Mouse (Mus musculus) MEL (cell line): ENCODE measurements around the gene Arsb. TPM values are rescaled to one million over a fixed set of nuclear protein-coding genes. Genes with fewer than 3 reads are reported as not detected.

Experiments used
- DNase-seq: peaks from one replicate; pipeline ENCODE4 v3.0.0; 2011; ENCODE audit warnings: low read depth, low spot score
- H3K27ac ChIP-seq: 2 replicates; pipeline ENCODE4 v1.5.1; 2012; ENCODE audit warnings: low read depth, mild to moderate bottlenecking, control low read depth, low read length, moderate library complexity; ENCODE audit not compliant: control insufficient read depth
- H3K27me3 ChIP-seq, 2 experiments: fragments of 150-350 bp in 1 of 2; sonication (generic) in 1 of 2; 2 replicates each; pipeline ENCODE4 v1.6.1; 2012; ENCODE audit warnings: low read length in 2 of 2, mild to moderate bottlenecking in 2 of 2, improper control_type of control experiment in 1 of 2, moderate library complexity in 1 of 2; ENCODE audit not compliant: insufficient read depth in 2 of 2, control insufficient read depth in 1 of 2
- H3K36me3 ChIP-seq, 2 experiments: 2 replicates each; pipeline ENCODE4 v1.6.1; 2012 to 2014; ENCODE audit warnings: low read length in 2 of 2, improper control_type of control experiment in 1 of 2, inconsistent platforms in 1 of 2, mild to moderate bottlenecking in 1 of 2; ENCODE audit not compliant: insufficient read depth in 2 of 2, control insufficient read depth in 1 of 2
- H3K4me1 ChIP-seq, 2 experiments: fragments of 150-350 bp in 1 of 2; sonication (generic) in 1 of 2; 2 replicates each; pipeline ENCODE4 v1.6.1; 2012; ENCODE audit warnings: low read length in 2 of 2, improper control_type of control experiment in 1 of 2, mild to moderate bottlenecking in 1 of 2; ENCODE audit not compliant: insufficient read depth in 2 of 2, control insufficient read depth in 1 of 2
- H3K4me3 ChIP-seq, 2 experiments: fragments of 150-350 bp in 1 of 2; sonication (generic) in 1 of 2; 2 replicates each; pipeline ENCODE4 v1.5.1; 2012; ENCODE audit warnings: low read depth in 2 of 2, low read length in 2 of 2, mild to moderate bottlenecking in 2 of 2, moderate library complexity in 2 of 2, control low read depth in 1 of 2, improper control_type of control experiment in 1 of 2; ENCODE audit not compliant: control insufficient read depth in 1 of 2, insufficient read depth in 1 of 2
- H3K79me2 ChIP-seq: 2 replicates; pipeline ENCODE4 v1.6.1; 2012; ENCODE audit warnings: mild to moderate bottlenecking, low read length, moderate library complexity; ENCODE audit not compliant: control insufficient read depth, poor library complexity, insufficient read depth
- H3K9ac ChIP-seq: 2 replicates; pipeline ENCODE4 v1.6.1; 2012; ENCODE audit warnings: low read depth, mild to moderate bottlenecking, control low read depth, low read length, moderate library complexity; ENCODE audit not compliant: control insufficient read depth, poor library complexity, severe bottlenecking
- H3K9me3 ChIP-seq: fragments of 150-350 bp; sonication (generic); replicated peaks from 2 replicates; pipeline ENCODE4 v1.6.1; 2012; ENCODE audit warnings: mild to moderate bottlenecking, low read length, improper control_type of control experiment, moderate library complexity; ENCODE audit not compliant: insufficient read depth
- BHLHE40 ChIP-seq: IDR thresholded peaks from 2 replicates; pipeline ENCODE4 v1.6.1; 2012; ENCODE audit warnings: low read depth, mild to moderate bottlenecking, inconsistent platforms, low read length, improper control_type of control experiment, borderline replicate concordance
- CHD2 ChIP-seq: IDR thresholded peaks from 2 replicates; pipeline ENCODE4 v1.6.1; 2011; ENCODE audit warnings: low read length, improper control_type of control experiment
- CTCF ChIP-seq, 3 experiments: IDR thresholded peaks in 2 of 3; conservative IDR thresholded peaks in 1 of 3; 2 replicates each; pipeline ENCODE4 v1.5.1; 2011 to 2012; ENCODE audit warnings: low read length in 3 of 3, low read depth in 2 of 3, mild to moderate bottlenecking in 2 of 3, improper control_type of control experiment in 1 of 3, inconsistent platforms in 1 of 3, mixed read lengths in 1 of 3, moderate library complexity in 1 of 3; ENCODE audit not compliant: control insufficient read depth in 1 of 3, insufficient read depth in 1 of 3, poor library complexity in 1 of 3, severe bottlenecking in 1 of 3
- ELF1 ChIP-seq: IDR thresholded peaks from 2 replicates; pipeline ENCODE4 v1.6.1; 2014; ENCODE audit warnings: low read depth, mild to moderate bottlenecking, inconsistent platforms, low read length, improper control_type of control experiment, moderate library complexity
- EP300 ChIP-seq, 2 experiments: IDR thresholded peaks; 2 replicates each; pipeline ENCODE4 v1.6.1; 2011; ENCODE audit warnings: improper control_type of control experiment in 2 of 2, low read length in 2 of 2, low read depth in 1 of 2, mild to moderate bottlenecking in 1 of 2
- GABPA ChIP-seq: IDR thresholded peaks from 2 replicates; pipeline ENCODE4 v1.6.1; 2012; ENCODE audit warnings: low read depth, mild to moderate bottlenecking, inconsistent platforms, low read length, improper control_type of control experiment, moderate library complexity
- GATA1 ChIP-seq: IDR thresholded peaks from 2 replicates; pipeline ENCODE4 v1.6.1; 2011; ENCODE audit warnings: low read depth, low read length, improper control_type of control experiment
- KAT2A ChIP-seq: conservative IDR thresholded peaks from 2 replicates; pipeline ENCODE4 v1.6.1; 2012; ENCODE audit warnings: low read depth, low read length, improper control_type of control experiment, inconsistent platforms
- MAFK ChIP-seq: IDR thresholded peaks from 2 replicates; pipeline ENCODE4 v1.6.1; 2011; ENCODE audit warnings: low read depth, mild to moderate bottlenecking, low read length, improper control_type of control experiment, borderline replicate concordance
- MAX ChIP-seq: IDR thresholded peaks from 2 replicates; pipeline ENCODE4 v1.6.1; 2011; ENCODE audit warnings: low read length, improper control_type of control experiment
- MYB ChIP-seq: IDR thresholded peaks from 2 replicates; pipeline ENCODE4 v1.6.1; 2011; ENCODE audit warnings: mild to moderate bottlenecking, low read depth, low read length, improper control_type of control experiment
- MYC ChIP-seq: IDR thresholded peaks from 2 replicates; pipeline ENCODE4 v1.6.1; 2011; ENCODE audit warnings: low read depth, mild to moderate bottlenecking, low read length, improper control_type of control experiment, moderate library complexity
- NELFE ChIP-seq: IDR thresholded peaks from 2 replicates; pipeline ENCODE4 v1.6.1; 2011; ENCODE audit warnings: low read depth, low read length, improper control_type of control experiment
- POLR2A ChIP-seq, 2 experiments: IDR thresholded peaks; 2 replicates each; pipeline ENCODE4 v1.6.1; 2011 to 2012; ENCODE audit warnings: low read length in 2 of 2, mild to moderate bottlenecking in 2 of 2, control low read depth in 1 of 2, improper control_type of control experiment in 1 of 2, low read depth in 1 of 2, moderate library complexity in 1 of 2; ENCODE audit not compliant: control insufficient read depth in 1 of 2, insufficient read depth in 1 of 2, poor library complexity in 1 of 2
- POLR2AphosphoS2 ChIP-seq: IDR thresholded peaks from 2 replicates; pipeline ENCODE4 v1.6.1; 2011; ENCODE audit warnings: low read length, improper control_type of control experiment
- POLR2AphosphoS5 ChIP-seq: IDR thresholded peaks from 2 replicates; pipeline ENCODE4 v1.6.1; 2012; ENCODE audit warnings: low read depth, borderline replicate concordance, mild to moderate bottlenecking, inconsistent platforms, low read length, moderate library complexity, mixed read lengths
- SIN3A ChIP-seq: IDR thresholded peaks from 2 replicates; pipeline ENCODE4 v1.6.1; 2012; ENCODE audit warnings: low read length, improper control_type of control experiment, inconsistent platforms
- SMC3 ChIP-seq: IDR thresholded peaks from 2 replicates; pipeline ENCODE4 v1.6.1; 2011; ENCODE audit warnings: low read depth, low read length, improper control_type of control experiment
- TAL1 ChIP-seq: IDR thresholded peaks from 2 replicates; pipeline ENCODE4 v1.6.1; 2012; ENCODE audit warnings: mild to moderate bottlenecking, inconsistent platforms, low read length, moderate library complexity, mixed read lengths
- TBP ChIP-seq: IDR thresholded peaks from 2 replicates; pipeline ENCODE4 v1.8.0; 2011; ENCODE audit warnings: low read depth, low read length, improper control_type of control experiment
- TCF12 ChIP-seq: IDR thresholded peaks from 2 replicates; pipeline ENCODE4 v1.6.1; 2014; ENCODE audit warnings: low read depth, mild to moderate bottlenecking, inconsistent platforms, low read length, improper control_type of control experiment, moderate library complexity
- USF2 ChIP-seq, 2 experiments: IDR thresholded peaks; 2 replicates each; pipeline ENCODE4 v1.6.1; 2011 to 2012; ENCODE audit warnings: improper control_type of control experiment in 2 of 2, low read length in 2 of 2, borderline replicate concordance in 1 of 2, inconsistent platforms in 1 of 2, low read depth in 1 of 2, mild to moderate bottlenecking in 1 of 2; ENCODE audit not compliant: insufficient read depth in 1 of 2
- ZKSCAN1 ChIP-seq: IDR thresholded peaks from 2 replicates; pipeline ENCODE4 v1.6.1; 2012; ENCODE audit warnings: low read depth, mild to moderate bottlenecking, inconsistent platforms, low read length, improper control_type of control experiment, moderate library complexity
- polyA plus RNA-seq, 2 experiments: library from polyadenylated mRNA; stranded (reverse) in 1 of 2; unstranded in 1 of 2; fragments of >175 nt in 1 of 2; fragments of >200 nt in 1 of 2; gene quantifications; 2 replicates each; pipeline versions ENCODE4 v1.2.1 to v1.2.4; 2012; ENCODE audit warnings: low replicate concordance in 2 of 2, low read depth in 1 of 2; ENCODE audit not compliant: insufficient read length in 2 of 2, insufficient read depth in 1 of 2, missing spikeins in 1 of 2
- total RNA-seq: library from RNA; depleted of rRNA; stranded (reverse); fragments of 300-350 nt; gene quantifications from 2 replicates; pipeline ENCODE4 v1.2.3, GENCODE M21; 2012

Arsb gene
- total and polyA plus RNA-seq, 3 experiments = 0.04 to 0.07 TPM; not detected in 1

DNA sequence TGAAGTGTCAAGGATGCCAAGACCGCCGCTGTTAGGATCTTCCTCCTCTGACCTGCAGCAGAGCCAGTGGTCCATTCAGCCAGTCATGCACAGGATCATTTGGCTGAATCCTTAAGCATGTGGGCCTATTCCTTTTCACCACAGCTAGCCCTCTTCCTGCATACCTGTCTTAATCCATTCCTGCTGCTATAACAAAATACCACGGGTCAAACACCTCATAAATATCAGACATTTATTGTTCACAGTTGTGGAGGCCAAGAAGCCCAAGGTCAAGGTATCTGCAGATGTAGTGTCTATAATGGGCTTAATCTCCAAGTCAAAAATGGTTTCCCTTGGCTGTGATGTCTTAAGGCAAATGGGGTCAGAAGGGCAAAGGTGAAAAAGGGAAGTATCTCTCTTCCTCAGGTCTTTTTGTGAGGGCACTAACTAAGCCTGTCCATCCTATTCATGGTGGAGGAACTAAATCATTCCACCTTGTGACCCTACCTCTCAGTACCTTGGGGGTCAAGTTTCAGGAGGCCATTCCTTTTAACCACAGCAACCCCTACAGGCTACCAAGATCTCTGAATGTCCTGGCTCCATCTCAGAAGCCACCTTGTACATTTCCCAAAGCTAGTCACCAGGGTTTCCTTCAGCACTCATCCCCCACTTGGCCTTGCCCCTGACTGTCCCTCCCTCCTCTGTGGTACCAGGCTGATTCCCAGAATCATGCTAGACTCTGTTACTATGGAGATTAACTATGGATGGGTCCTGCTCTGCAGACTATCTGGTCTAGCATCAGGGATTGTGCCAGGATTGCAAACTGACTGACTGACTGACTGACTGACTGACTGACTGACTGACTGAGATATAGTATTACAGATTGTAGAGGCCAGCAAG lies 128.2 kb downstream of the Arsb start:
- no peak overlapping the region for H3K27ac ChIP-seq
- no peak overlapping the region for H3K4me3 ChIP-seq
- H3K9ac ChIP-seq = no peak overlapping the region
- H3K9me3 ChIP-seq = no peaks in the 10 kb centered on the region
- no peaks in the 10 kb centered on the region for H3K27me3 ChIP-seq
- no peaks in the 10 kb centered on the region for H3K36me3 ChIP-seq
- DNase-seq = no peak
- H3K4me1 ChIP-seq = no peaks in the 10 kb centered on the region
- H3K79me2 ChIP-seq = no peaks in the 10 kb centered on the region
- TF ChIP-seq EP300 (IDR thresholded peaks at IDR 0.05; ENCODE audit: low read depth in 1 of 2, low read length in 2 of 2) (no peak), CHD2 (no peak), USF2 (IDR thresholded peaks at IDR 0.05; ENCODE audit: borderline replicate concordance in 1 of 2, insufficient read depth in 1 of 2, low read depth in 1 of 2, low read length in 2 of 2) (no peak), CTCF (IDR thresholded peaks at IDR 0.05 in 2 of 3, conservative IDR thresholded peaks at IDR 0.05 in 1 of 3; ENCODE audit: control insufficient read depth in 1 of 3, insufficient read depth in 1 of 3, low read depth in 2 of 3, low read length in 3 of 3, poor library complexity in 1 of 3, severe bottlenecking in 1 of 3) (no peak), SMC3 (no peak), MAFK (no peak), POLR2A (IDR thresholded peaks at IDR 0.05; ENCODE audit: control insufficient read depth in 1 of 2, insufficient read depth in 1 of 2, low read depth in 1 of 2, low read length in 2 of 2, poor library complexity in 1 of 2) (no peak), TAL1 (no peak), GATA1 (no peak), MYB (no peak), GABPA (no peak)

DNA sequence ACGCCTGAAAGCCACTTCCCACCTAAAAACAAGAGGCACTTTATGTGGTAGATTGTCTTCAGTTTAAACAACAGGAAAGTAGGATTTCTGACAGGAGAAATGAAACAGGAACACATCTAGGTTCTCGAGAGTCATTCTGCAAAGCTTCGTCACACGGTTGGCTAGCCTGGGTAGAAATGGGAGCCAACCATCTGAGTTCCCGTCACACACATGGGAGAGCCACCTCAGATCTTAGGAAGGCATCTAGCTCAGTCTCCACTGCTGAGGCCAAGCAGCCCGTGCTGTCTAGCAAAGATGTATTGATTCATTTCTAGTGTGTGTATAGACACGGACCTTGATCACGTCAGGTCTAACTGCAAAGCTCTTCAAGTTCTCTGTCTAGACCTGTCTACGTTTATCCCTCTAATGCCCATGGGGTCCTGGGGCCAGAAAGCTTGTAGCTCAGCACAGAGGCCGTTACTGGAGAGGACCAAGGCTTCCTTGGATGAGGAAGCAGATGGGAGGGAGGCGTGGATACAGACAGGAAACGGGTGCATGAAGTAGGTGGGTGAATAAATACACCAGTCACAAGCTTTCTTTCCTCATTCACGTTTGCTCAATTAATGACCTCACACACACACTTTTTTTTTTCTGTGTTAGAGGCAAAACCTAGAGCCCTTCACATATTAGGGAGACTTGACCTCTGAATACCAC lies 129.7 kb downstream of the Arsb start:
- Histone ChIP-seq H3K4me1 (no peaks in the 10 kb centered on the region), H3K9me3 (no peaks in the 10 kb centered on the region), H3K36me3 (no peaks in the 10 kb centered on the region), H3K79me2 (no peaks in the 10 kb centered on the region), H3K9ac (no peak overlapping the region), H3K27ac (no peak overlapping the region), H3K4me3 (no peak overlapping the region), H3K27me3 (no peaks in the 10 kb centered on the region)
- no peak for TF ChIP-seq TBP
- TF ChIP-seq BHLHE40 = no peak
- no peak for TF ChIP-seq MAFK
- TF ChIP-seq POLR2A (IDR thresholded peaks at IDR 0.05; ENCODE audit: control insufficient read depth in 1 of 2, insufficient read depth in 1 of 2, low read depth in 1 of 2, low read length in 2 of 2, poor library complexity in 1 of 2) = no peak
- no peak for TF ChIP-seq TCF12
- no peak for TF ChIP-seq SMC3
- no peak for TF ChIP-seq GABPA
- TF ChIP-seq KAT2A = no peak
- TF ChIP-seq ELF1 = no peak
- TF ChIP-seq CHD2 = no peak
- TF ChIP-seq SIN3A = no peak
- TF ChIP-seq ZKSCAN1 = no peak
- no peak for TF ChIP-seq MAX
- TF ChIP-seq MYC = no peak
- no peak for TF ChIP-seq NELFE
- no peak for TF ChIP-seq POLR2AphosphoS5
- no peak for TF ChIP-seq POLR2AphosphoS2
- no peak for DNase-seq
